Mouse (Mus musculus): ENCODE measurements at regions not wholly inside any gene's neighbourhood (a gene's known extent, or its start where the extent isn't known, plus 50 kb on each side); places are given as distances from the start of the nearest gene placed in this dataset.

- Histone ChIP-seq H3K36me3 (ENCODE audit: control insufficient read depth, insufficient read depth, low read length) (no peaks in the 10 kb centered on the region), H3K27me3 (ENCODE audit: control insufficient read depth, insufficient read depth, low read length) (peaks cover 22% of the 10 kb centered on the region; the same call in 1 of the 2 replicates), H3K4me1 (ENCODE audit: control insufficient read depth, insufficient read depth, low read length) (peaks cover 66% of the 10 kb centered on the region), H3K9me3 (ENCODE audit: control insufficient read depth, low read length) (no peaks in the 10 kb centered on the region), H3K4me2 (no peak overlapping the region), H3K4me3 (ENCODE audit: low read depth, low read length) (no peak overlapping the region), H3K9ac (ENCODE audit: low read length) (no peak overlapping the region), H3K27ac (ENCODE audit: low read depth, low read length) (no peak overlapping the region)
- ATAC-seq (ENCODE audit: low FRiP score) (no peak), DNase-seq (ENCODE audit: low spot score, missing footprints) (no peak)
- WGBS = 95% methylated on average over 3 of the region's 3 CpGs
Observed at GRCm38 (mm10) chr7:79522046-79522445, 55.9 kb upstream of the Polg start.

GRCm38 (mm10) chr7:79521259-79521658, 55.1 kb upstream of the Polg start:
- peaks cover 28% of the 10 kb centered on the region for H3K27me3 ChIP-seq (ENCODE audit: control insufficient read depth, insufficient read depth, low read length)
- DNase-seq (ENCODE audit: low spot score, missing footprints) (no peak), ATAC-seq (ENCODE audit: low FRiP score) (no peak)
- no peaks in the 10 kb centered on the region for H3K36me3 ChIP-seq (ENCODE audit: control insufficient read depth, insufficient read depth, low read length)
- no peak overlapping the region for H3K9ac ChIP-seq (ENCODE audit: low read length)
- H3K4me3 ChIP-seq (ENCODE audit: low read depth, low read length) = no peak overlapping the region
- WGBS = 37% methylated on average over 5 of the region's 5 CpGs
- H3K27ac ChIP-seq (ENCODE audit: low read depth, low read length) = peak overlapping the region; percentile 8
- no peak overlapping the region for H3K4me2 ChIP-seq
- H3K4me1 ChIP-seq (ENCODE audit: control insufficient read depth, insufficient read depth, low read length) = peaks cover 59% of the 10 kb centered on the region
- H3K9me3 ChIP-seq (ENCODE audit: control insufficient read depth, low read length) = no peaks in the 10 kb centered on the region

- Histone ChIP-seq H3K4me1 (ENCODE audit: control insufficient read depth, insufficient read depth, low read length) (peaks cover 54% of the 10 kb centered on the region), H3K36me3 (ENCODE audit: control insufficient read depth, insufficient read depth, low read length) (no peaks in the 10 kb centered on the region), H3K27me3 (ENCODE audit: control insufficient read depth, insufficient read depth, low read length) (peaks cover 38% of the 10 kb centered on the region), H3K9me3 (ENCODE audit: control insufficient read depth, low read length) (no peaks in the 10 kb centered on the region), H3K27ac (ENCODE audit: low read depth, low read length) (peak overlapping the region; percentile 32; the same call in 1 of the 2 replicates), H3K4me2 (no peak overlapping the region), H3K9ac (ENCODE audit: low read length) (no peak overlapping the region), H3K4me3 (ENCODE audit: low read depth, low read length) (no peak overlapping the region)
- peak; percentile 22; the same call in 1 of the 2 replicates for ATAC-seq (ENCODE audit: low FRiP score)
- DNase-seq (ENCODE audit: low spot score, missing footprints) = no peak
- 44% methylated on average over 2 of the region's 2 CpGs for WGBS
Observed at GRCm38 (mm10) chr7:79520222-79520710, 54.1 kb upstream of the Polg start.

- Histone ChIP-seq H3K9ac (ENCODE audit: low read length) (peak overlapping the region; percentile 29; the same call in 1 of the 2 replicates), H3K27me3 (ENCODE audit: control insufficient read depth, insufficient read depth, low read length) (peaks cover 51% of the 10 kb centered on the region), H3K36me3 (ENCODE audit: control insufficient read depth, insufficient read depth, low read length) (no peaks in the 10 kb centered on the region), H3K9me3 (ENCODE audit: control insufficient read depth, low read length) (no peaks in the 10 kb centered on the region), H3K27ac (ENCODE audit: low read depth, low read length) (peak overlapping the region; percentile 67), H3K4me3 (ENCODE audit: low read depth, low read length) (no peak overlapping the region), H3K4me1 (ENCODE audit: control insufficient read depth, insufficient read depth, low read length) (peaks cover 56% of the 10 kb centered on the region), H3K4me2 (no peak overlapping the region)
- DNase-seq (ENCODE audit: low spot score, missing footprints) (no peak), ATAC-seq (ENCODE audit: low FRiP score) (no peak)
- 65% methylated on average over 7 of the region's 7 CpGs for WGBS
Observed at GRCm38 (mm10) chr7:79518928-79519327, 52.8 kb upstream of the Polg start.

GRCm38 (mm10) chr7:79517581-79518337, 51.6 kb upstream of the Polg start:
- DNase-seq (ENCODE audit: low spot score, missing footprints) = no peak

GRCm38 (mm10) chr7:79516287-79516686, 50.1 kb upstream of the Polg start:
- Histone ChIP-seq H3K27ac (ENCODE audit: low read depth, low read length) (peak overlapping the region; percentile 67; the same call in 1 of the 2 replicates), H3K4me3 (ENCODE audit: low read depth, low read length) (no peak overlapping the region), H3K4me1 (ENCODE audit: control insufficient read depth, insufficient read depth, low read length) (peaks cover 68% of the 10 kb centered on the region), H3K9ac (ENCODE audit: low read length) (no peak overlapping the region; the same call in 1 of the 2 replicates), H3K27me3 (ENCODE audit: control insufficient read depth, insufficient read depth, low read length) (peaks cover 75% of the 10 kb centered on the region), H3K4me2 (no peak overlapping the region), H3K9me3 (ENCODE audit: control insufficient read depth, low read length) (no peaks in the 10 kb centered on the region), H3K36me3 (ENCODE audit: control insufficient read depth, insufficient read depth, low read length) (no peaks in the 10 kb centered on the region)
- WGBS = 84% methylated on average over 4 of the region's 4 CpGs
- DNase-seq (ENCODE audit: low spot score, missing footprints) (peak; percentile 90), ATAC-seq (ENCODE audit: low FRiP score) (no peak)

More at GRCm38 (mm10) chr7:79517581-79518337, 51.6 kb upstream of the Polg start:
- Histone ChIP-seq H3K4me1 (ENCODE audit: control insufficient read depth, insufficient read depth, low read length) (peaks cover 59% of the 10 kb centered on the region), H3K4me2 (peak overlapping the region; percentile 4; the same call in 1 of the 2 replicates), H3K9ac (ENCODE audit: low read length) (peak overlapping the region; percentile 41; the same call in 1 of the 2 replicates), H3K9me3 (ENCODE audit: control insufficient read depth, low read length) (no peaks in the 10 kb centered on the region), H3K36me3 (ENCODE audit: control insufficient read depth, insufficient read depth, low read length) (no peaks in the 10 kb centered on the region), H3K27me3 (ENCODE audit: control insufficient read depth, insufficient read depth, low read length) (peaks cover 61% of the 10 kb centered on the region), H3K4me3 (ENCODE audit: low read depth, low read length) (no peak overlapping the region), H3K27ac (ENCODE audit: low read depth, low read length) (peak overlapping the region; percentile 67)
- no peak for ATAC-seq (ENCODE audit: low FRiP score)
- 25% methylated on average over 5 of the region's 5 CpGs for WGBS

All from midbrain, embryonic 11.5 days (tissue).